Mouse (Mus musculus) MEL (cell line): ENCODE data around the gene Bricd5. TPM values are rescaled to one million over a fixed set of nuclear protein-coding genes. Genes with fewer than 3 reads are reported as not detected.

Experiments used
- DNase-seq: peaks from one replicate; pipeline ENCODE4 v3.0.0; 2011; ENCODE audit warnings: low read depth, low spot score
- H3K27ac ChIP-seq: 2 replicates; pipeline ENCODE4 v1.5.1; 2012; ENCODE audit warnings: low read depth, mild to moderate bottlenecking, control low read depth, low read length, moderate library complexity; ENCODE audit not compliant: control insufficient read depth
- H3K27me3 ChIP-seq, 2 experiments: fragments of 150-350 bp in 1 of 2; sonication (generic) in 1 of 2; 2 replicates each; pipeline ENCODE4 v1.6.1; 2012; ENCODE audit warnings: low read length in 2 of 2, mild to moderate bottlenecking in 2 of 2, improper control_type of control experiment in 1 of 2, moderate library complexity in 1 of 2; ENCODE audit not compliant: insufficient read depth in 2 of 2, control insufficient read depth in 1 of 2
- H3K36me3 ChIP-seq, 2 experiments: 2 replicates each; pipeline ENCODE4 v1.6.1; 2012 to 2014; ENCODE audit warnings: low read length in 2 of 2, improper control_type of control experiment in 1 of 2, inconsistent platforms in 1 of 2, mild to moderate bottlenecking in 1 of 2; ENCODE audit not compliant: insufficient read depth in 2 of 2, control insufficient read depth in 1 of 2
- H3K4me1 ChIP-seq, 2 experiments: fragments of 150-350 bp in 1 of 2; sonication (generic) in 1 of 2; 2 replicates each; pipeline ENCODE4 v1.6.1; 2012; ENCODE audit warnings: low read length in 2 of 2, improper control_type of control experiment in 1 of 2, mild to moderate bottlenecking in 1 of 2; ENCODE audit not compliant: insufficient read depth in 2 of 2, control insufficient read depth in 1 of 2
- H3K4me3 ChIP-seq, 2 experiments: fragments of 150-350 bp in 1 of 2; sonication (generic) in 1 of 2; 2 replicates each; pipeline ENCODE4 v1.5.1; 2012; ENCODE audit warnings: low read depth in 2 of 2, low read length in 2 of 2, mild to moderate bottlenecking in 2 of 2, moderate library complexity in 2 of 2, control low read depth in 1 of 2, improper control_type of control experiment in 1 of 2; ENCODE audit not compliant: control insufficient read depth in 1 of 2, insufficient read depth in 1 of 2
- H3K79me2 ChIP-seq: 2 replicates; pipeline ENCODE4 v1.6.1; 2012; ENCODE audit warnings: mild to moderate bottlenecking, low read length, moderate library complexity; ENCODE audit not compliant: control insufficient read depth, poor library complexity, insufficient read depth
- H3K9ac ChIP-seq: 2 replicates; pipeline ENCODE4 v1.6.1; 2012; ENCODE audit warnings: low read depth, mild to moderate bottlenecking, control low read depth, low read length, moderate library complexity; ENCODE audit not compliant: control insufficient read depth, poor library complexity, severe bottlenecking
- H3K9me3 ChIP-seq: fragments of 150-350 bp; sonication (generic); replicated peaks from 2 replicates; pipeline ENCODE4 v1.6.1; 2012; ENCODE audit warnings: mild to moderate bottlenecking, low read length, improper control_type of control experiment, moderate library complexity; ENCODE audit not compliant: insufficient read depth
- CHD2 ChIP-seq: IDR thresholded peaks from 2 replicates; pipeline ENCODE4 v1.6.1; 2011; ENCODE audit warnings: low read length, improper control_type of control experiment
- CTCF ChIP-seq, 3 experiments: IDR thresholded peaks in 2 of 3; conservative IDR thresholded peaks in 1 of 3; 2 replicates each; pipeline ENCODE4 v1.5.1; 2011 to 2012; ENCODE audit warnings: low read length in 3 of 3, low read depth in 2 of 3, mild to moderate bottlenecking in 2 of 3, improper control_type of control experiment in 1 of 3, inconsistent platforms in 1 of 3, mixed read lengths in 1 of 3, moderate library complexity in 1 of 3; ENCODE audit not compliant: control insufficient read depth in 1 of 3, insufficient read depth in 1 of 3, poor library complexity in 1 of 3, severe bottlenecking in 1 of 3
- ELF1 ChIP-seq: IDR thresholded peaks from 2 replicates; pipeline ENCODE4 v1.6.1; 2014; ENCODE audit warnings: low read depth, mild to moderate bottlenecking, inconsistent platforms, low read length, improper control_type of control experiment, moderate library complexity
- GABPA ChIP-seq: IDR thresholded peaks from 2 replicates; pipeline ENCODE4 v1.6.1; 2012; ENCODE audit warnings: low read depth, mild to moderate bottlenecking, inconsistent platforms, low read length, improper control_type of control experiment, moderate library complexity
- GATA1 ChIP-seq: IDR thresholded peaks from 2 replicates; pipeline ENCODE4 v1.6.1; 2011; ENCODE audit warnings: low read depth, low read length, improper control_type of control experiment
- JUND ChIP-seq: IDR thresholded peaks from 2 replicates; pipeline ENCODE4 v1.6.1; 2011; ENCODE audit warnings: low read depth, mild to moderate bottlenecking, improper control_type of control experiment, low read length
- KAT2A ChIP-seq: conservative IDR thresholded peaks from 2 replicates; pipeline ENCODE4 v1.6.1; 2012; ENCODE audit warnings: low read depth, low read length, improper control_type of control experiment, inconsistent platforms
- MAFK ChIP-seq: IDR thresholded peaks from 2 replicates; pipeline ENCODE4 v1.6.1; 2011; ENCODE audit warnings: low read depth, mild to moderate bottlenecking, low read length, improper control_type of control experiment, borderline replicate concordance
- MAX ChIP-seq: IDR thresholded peaks from 2 replicates; pipeline ENCODE4 v1.6.1; 2011; ENCODE audit warnings: low read length, improper control_type of control experiment
- MAZ ChIP-seq: IDR thresholded peaks from 2 replicates; pipeline ENCODE4 v1.6.1; 2012; ENCODE audit warnings: low read depth, mild to moderate bottlenecking, inconsistent platforms, low read length, improper control_type of control experiment
- MXI1 ChIP-seq: IDR thresholded peaks from 2 replicates; pipeline ENCODE4 v1.6.1; 2011; ENCODE audit warnings: mild to moderate bottlenecking, low read depth, low read length, improper control_type of control experiment
- MYB ChIP-seq: IDR thresholded peaks from 2 replicates; pipeline ENCODE4 v1.6.1; 2011; ENCODE audit warnings: mild to moderate bottlenecking, low read depth, low read length, improper control_type of control experiment
- MYC ChIP-seq: IDR thresholded peaks from 2 replicates; pipeline ENCODE4 v1.6.1; 2011; ENCODE audit warnings: low read depth, mild to moderate bottlenecking, low read length, improper control_type of control experiment, moderate library complexity
- NRF1 ChIP-seq: IDR thresholded peaks from 2 replicates; pipeline ENCODE4 v1.6.1; 2014; ENCODE audit warnings: low read depth, mild to moderate bottlenecking, inconsistent platforms, low read length, improper control_type of control experiment, moderate library complexity; ENCODE audit not compliant: poor library complexity, insufficient read depth, severe bottlenecking
- POLR2AphosphoS5 ChIP-seq: IDR thresholded peaks from 2 replicates; pipeline ENCODE4 v1.6.1; 2012; ENCODE audit warnings: low read depth, borderline replicate concordance, mild to moderate bottlenecking, inconsistent platforms, low read length, moderate library complexity, mixed read lengths
- RCOR1 ChIP-seq: IDR thresholded peaks from 2 replicates; pipeline ENCODE4 v1.6.1; 2012; ENCODE audit warnings: low read depth, mild to moderate bottlenecking, inconsistent platforms, low read length, improper control_type of control experiment
- TAL1 ChIP-seq: IDR thresholded peaks from 2 replicates; pipeline ENCODE4 v1.6.1; 2012; ENCODE audit warnings: mild to moderate bottlenecking, inconsistent platforms, low read length, moderate library complexity, mixed read lengths
- TBP ChIP-seq: IDR thresholded peaks from 2 replicates; pipeline ENCODE4 v1.8.0; 2011; ENCODE audit warnings: low read depth, low read length, improper control_type of control experiment
- UBTF ChIP-seq: IDR thresholded peaks from 2 replicates; pipeline ENCODE4 v1.6.1; 2012; ENCODE audit warnings: low read depth, mild to moderate bottlenecking, inconsistent platforms, low read length, improper control_type of control experiment, moderate library complexity, borderline replicate concordance; ENCODE audit not compliant: insufficient read depth
- polyA plus RNA-seq, 2 experiments: library from polyadenylated mRNA; stranded (reverse) in 1 of 2; unstranded in 1 of 2; fragments of >175 nt in 1 of 2; fragments of >200 nt in 1 of 2; gene quantifications; 2 replicates each; pipeline versions ENCODE4 v1.2.1 to v1.2.4; 2012; ENCODE audit warnings: low replicate concordance in 2 of 2, low read depth in 1 of 2; ENCODE audit not compliant: insufficient read length in 2 of 2, insufficient read depth in 1 of 2, missing spikeins in 1 of 2
- total RNA-seq: library from RNA; depleted of rRNA; stranded (reverse); fragments of 300-350 nt; gene quantifications from 2 replicates; pipeline ENCODE4 v1.2.3, GENCODE M21; 2012

Bricd5 gene
- total and polyA plus RNA-seq, 3 experiments, result 0.82 to 2.0 TPM; not detected in 1

- 0 out of 4 replicates have a peak overlapping the region, but pooled peaks of 1 of the 2 experiments have one; percentile 77 for H3K4me3 ChIP-seq
- H3K4me1 ChIP-seq, result peaks cover 0 to 18% of the 10 kb centered on the region in 2 experiments; a peak in 3 of 4 replicates
- TF ChIP-seq UBTF (no peak), MAFK (peak; percentile 53; the same call in 1 of the 2 replicates)
- TF ChIP-seq, all 39 proteins: peak for 1
- Histone ChIP-seq H3K9me3 (no peaks in the 10 kb centered on the region), H3K27ac (no peak overlapping the region), H3K9ac (no peak overlapping the region; the same call in none of the 2 replicates), H3K27me3 (no peaks in the 10 kb centered on the region), H3K36me3 (peaks cover 0 to 11% of the 10 kb centered on the region in 2 experiments; a peak in 2 of 4 replicates), H3K79me2 (peaks cover 11% of the 10 kb centered on the region)
- DNase-seq, result no peak
These were observed 3.6 kb downstream of the Bricd5 start for GRCm38 (mm10) chr17:24477053-24477984.

DNA sequence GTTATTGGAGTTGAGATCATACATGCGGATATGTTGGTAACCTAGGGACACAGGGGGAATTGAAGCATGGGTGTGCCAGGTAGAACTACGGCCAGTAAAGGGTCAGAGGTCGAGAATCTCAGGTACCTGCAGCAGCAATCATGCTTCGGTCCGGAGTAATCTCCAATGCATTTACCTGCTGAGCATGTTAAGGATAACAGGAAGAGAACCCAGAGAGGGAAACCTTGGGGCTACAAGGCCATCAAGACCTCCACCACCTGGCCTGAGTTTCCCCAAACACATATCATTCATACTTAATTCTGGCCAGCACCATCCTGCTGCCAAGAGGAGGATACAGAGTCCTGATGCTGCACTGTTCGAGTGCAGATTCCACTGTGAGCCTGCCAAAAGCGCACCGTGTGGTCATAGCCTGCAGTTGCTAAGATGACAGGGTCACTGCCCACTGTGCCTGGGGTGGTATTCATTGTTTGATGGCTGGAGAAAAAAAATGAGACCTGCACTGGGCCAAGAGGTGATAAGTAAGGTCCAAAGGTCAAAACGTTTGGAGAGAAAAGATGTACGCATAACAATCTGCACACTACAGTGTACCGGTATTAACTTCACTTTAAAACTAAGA is 4.4 kb downstream of the Bricd5 start:
- Histone ChIP-seq H3K27ac (no peak overlapping the region), H3K9me3 (no peaks in the 10 kb centered on the region), H3K4me1 (peaks cover 0 to 13% of the 10 kb centered on the region in 2 experiments; a peak in 3 of 4 replicates), H3K9ac (peak overlapping the region; percentile 56), H3K79me2 (peaks cover 7% of the 10 kb centered on the region), H3K36me3 (peaks cover 0 to 8% of the 10 kb centered on the region in 2 experiments; a peak in 2 of 4 replicates), H3K27me3 (no peaks in the 10 kb centered on the region), H3K4me3 (peak overlapping the region; percentile 53 to 77)
- peak; percentile 34 for DNase-seq
- TF ChIP-seq GATA1, result no peak
- no peak for TF ChIP-seq POLR2AphosphoS5
- TF ChIP-seq ELF1, result no peak

GRCm38 (mm10) chr17:24478663-24479380 is 5.1 kb downstream of the Bricd5 start, which contains the start of gene Mlst8:
Mlst8 (minus strand) TSS chr17:24479078.
- Histone ChIP-seq H3K4me1 (peaks cover 0 to 13% of the 10 kb centered on the region in 2 experiments; a peak in 3 of 4 replicates), H3K79me2 (peaks cover 7% of the 10 kb centered on the region), H3K27me3 (no peaks in the 10 kb centered on the region), H3K9me3 (no peaks in the 10 kb centered on the region), H3K9ac (peak within 1 kb of the TSS; percentile 95), H3K36me3 (peaks cover 0 to 8% of the 10 kb centered on the region in 2 experiments; a peak in 2 of 4 replicates), H3K4me3 (peak within 1 kb of the TSS; percentile 77 to 80), H3K27ac (peak within 1 kb of the TSS; percentile 90)
- DNase-seq, result peak; percentile 98
- TF ChIP-seq NRF1 (peak; percentile 97), MAX (peak; percentile 71), RCOR1 (no peak; the same call in 1 of the 2 replicates), GATA1 (0 out of 2 replicates have a peak, but pooled peaks have one; percentile 24), MAZ (peak; percentile 91), CHD2 (no peak), GABPA (no peak), ELF1 (peak; percentile 60), JUND (no peak), MYB (no peak), CTCF (IDR thresholded peaks at IDR 0.05 in 2 of 3, conservative IDR thresholded peaks at IDR 0.05 in 1 of 3; ENCODE audit: control insufficient read depth in 1 of 3, insufficient read depth in 1 of 3, low read depth in 2 of 3, low read length in 3 of 3, poor library complexity in 1 of 3, severe bottlenecking in 1 of 3) (peak; percentile 74 to 96 (median 81)), MAFK (no peak), MXI1 (peak; percentile 89), UBTF (0 out of 2 replicates have a peak, but pooled peaks have one; percentile 41), TBP (no peak; the same call in 1 of the 2 replicates), KAT2A (no peak; the same call in 1 of the 2 replicates), MYC (0 out of 2 replicates have a peak, but pooled peaks have one; percentile 35), TAL1 (no peak)
